Mouse (Mus musculus) cerebellum, adult 2 months (tissue): ENCODE results near the gene Mmp19.

Experiments used
- CTCF ChIP-seq: fragments of 200-500 bp; IDR thresholded peaks from 2 replicates; pipeline ENCODE4 v1.5.1; 2011; ENCODE audit warnings: low read depth, mild to moderate bottlenecking, control low read depth, low read length, moderate library complexity, borderline replicate concordance; ENCODE audit not compliant: insufficient read depth
- POLR2A ChIP-seq: fragments of 200-500 bp; IDR thresholded peaks from 2 replicates; pipeline ENCODE4 v1.6.1; 2011; ENCODE audit warnings: low read length, control low read depth, borderline replicate concordance; ENCODE audit not compliant: insufficient read depth

DNA sequence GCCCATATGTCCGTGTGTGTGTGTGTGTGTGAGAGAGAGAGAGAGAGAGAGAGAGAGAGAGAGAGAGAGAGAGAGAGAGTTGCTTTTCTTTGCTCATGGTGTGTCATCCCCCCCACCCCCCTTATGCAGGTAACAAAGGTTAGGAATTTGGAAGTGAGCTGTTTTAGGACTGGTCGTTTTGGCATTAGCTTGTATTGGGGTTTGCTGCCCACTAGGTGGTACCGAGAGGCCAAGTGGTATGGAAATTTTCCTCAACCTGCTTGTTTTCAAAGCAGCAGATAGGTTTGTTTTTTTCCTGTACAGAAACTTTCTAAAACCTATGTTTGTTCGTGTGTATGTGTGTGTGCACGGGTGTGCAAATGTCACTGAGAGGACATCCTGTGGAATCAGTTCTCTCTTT lies 17.0 kb upstream of the Mmp19 start:
- TF ChIP-seq CTCF (no peak), POLR2A (no peak)
